Mouse (Mus musculus) ES-CJ7 (cell line): ENCODE measurements around the gene Lgals4.

ENCODE experiments used
- DNase-seq: peaks from one replicate; pipeline ENCODE4 v3.0.0; 2011; ENCODE audit warnings: low read depth, low spot score

Gene Lgals4

GRCm38 (mm10) chr7:28833723-28834347, at the start of gene Lgals4:
TSS of gene Lgals4 (plus strand) at chr7:28833854.
- DNase-seq: no peak

GRCm38 (mm10) chr7:28785161-28785560, 48.5 kb upstream of the Lgals4 start:
- no peak for DNase-seq

GRCm38 (mm10) chr7:28787884-28788283, 45.8 kb upstream of the Lgals4 start:
- no peak for DNase-seq

- DNase-seq: no peak
Observed at GRCm38 (mm10) chr7:28788307-28789195, 45.1 kb upstream of the Lgals4 start, which contains the start of gene Rinl. TSS of gene Rinl (plus strand) at chr7:28788969.

GRCm38 (mm10) chr7:28789235-28789634, 44.4 kb upstream of the Lgals4 start:
- DNase-seq: no peak

- DNase-seq: peak; percentile 60
Observed at GRCm38 (mm10) chr7:28790066-28790806, 43.4 kb upstream of the Lgals4 start.

GRCm38 (mm10) chr7:28791706-28792105, 41.9 kb upstream of the Lgals4 start:
- peak; percentile 50 for DNase-seq

GRCm38 (mm10) chr7:28792391-28793185, 41.1 kb upstream of the Lgals4 start:
- no peak for DNase-seq

GRCm38 (mm10) chr7:28793834-28794233, 39.8 kb upstream of the Lgals4 start:
- peak; percentile 79 for DNase-seq

GRCm38 (mm10) chr7:28794496-28794895, 39.2 kb upstream of the Lgals4 start:
- no peak for DNase-seq

- peak; percentile 68 for DNase-seq
Observed at GRCm38 (mm10) chr7:28795832-28796231, 37.8 kb upstream of the Lgals4 start.

GRCm38 (mm10) chr7:28796562-28796975, 37.1 kb upstream of the Lgals4 start:
- peak; percentile 87 for DNase-seq

- no peak for DNase-seq
Observed at GRCm38 (mm10) chr7:28799994-28800393, 33.7 kb upstream of the Lgals4 start.

- no peak for DNase-seq
Observed at GRCm38 (mm10) chr7:28801451-28801850, 32.2 kb upstream of the Lgals4 start.

- peak; percentile 60 for DNase-seq
Observed at GRCm38 (mm10) chr7:28801901-28802670, 31.6 kb upstream of the Lgals4 start.

GRCm38 (mm10) chr7:28802846-28803588, 30.6 kb upstream of the Lgals4 start:
- peak; percentile 91 for DNase-seq

- no peak for DNase-seq
Observed at GRCm38 (mm10) chr7:28803756-28804155, 29.9 kb upstream of the Lgals4 start.

- DNase-seq: peak; percentile 35
Observed at GRCm38 (mm10) chr7:28806869-28807268, 26.8 kb upstream of the Lgals4 start.

- no peak for DNase-seq
Observed at GRCm38 (mm10) chr7:28807641-28808220, 25.9 kb upstream of the Lgals4 start.
